Mouse (Mus musculus): ENCODE data around the gene Jag1.

Jag1 gene

GRCm38 (mm10) chr2:137099211-137099734 lies 17.2 kb downstream of the Jag1 start:
- DNase-seq (ENCODE audit: low spot score in 2 of 2) = no peak

- no peak for DNase-seq (ENCODE audit: low spot score in 2 of 2)
Measured at GRCm38 (mm10) chr2:137098269-137099035, 18.0 kb downstream of the Jag1 start.

GRCm38 (mm10) chr2:137096981-137097460 lies 19.4 kb downstream of the Jag1 start:
- DNase-seq (ENCODE audit: low spot score in 2 of 2) = no peak

GRCm38 (mm10) chr2:137094301-137094700 lies 22.1 kb downstream of the Jag1 start:
- no peak for DNase-seq (ENCODE audit: low spot score in 2 of 2)

GRCm38 (mm10) chr2:137093298-137093630 lies 23.2 kb downstream of the Jag1 start:
- no peak for DNase-seq (ENCODE audit: low spot score in 2 of 2)

GRCm38 (mm10) chr2:137092523-137093297 lies 23.7 kb downstream of the Jag1 start:
- DNase-seq (ENCODE audit: low spot score in 2 of 2) = no peak

- DNase-seq (ENCODE audit: low spot score in 2 of 2) = no peak
Measured at GRCm38 (mm10) chr2:137091766-137092522, 24.5 kb downstream of the Jag1 start.

- no peak for DNase-seq (ENCODE audit: low spot score in 2 of 2)
Measured at GRCm38 (mm10) chr2:137087705-137088104, 28.7 kb downstream of the Jag1 start.

GRCm38 (mm10) chr2:137086621-137087395 lies 29.6 kb downstream of the Jag1 start:
- DNase-seq (ENCODE audit: low spot score in 2 of 2) = no peak

- no peak for DNase-seq (ENCODE audit: low spot score in 2 of 2)
Measured at GRCm38 (mm10) chr2:137085257-137085656, 31.2 kb downstream of the Jag1 start.

GRCm38 (mm10) chr2:137082896-137083620 lies 33.4 kb downstream of the Jag1 start:
- no peak for DNase-seq (ENCODE audit: low spot score in 2 of 2)

GRCm38 (mm10) chr2:137081001-137081400 lies 35.4 kb downstream of the Jag1 start:
- no peak for DNase-seq (ENCODE audit: low spot score in 2 of 2)

- DNase-seq (ENCODE audit: low spot score in 2 of 2) = no peak
Measured at GRCm38 (mm10) chr2:137080468-137080867, 36.0 kb downstream of the Jag1 start.

GRCm38 (mm10) chr2:137079721-137080320 lies 36.6 kb downstream of the Jag1 start:
- DNase-seq (ENCODE audit: low spot score in 2 of 2) = no peak

- no peak for DNase-seq (ENCODE audit: low spot score in 2 of 2)
Measured at GRCm38 (mm10) chr2:137078771-137079170, 37.7 kb downstream of the Jag1 start.

- DNase-seq (ENCODE audit: low spot score in 2 of 2) = no peak
Measured at GRCm38 (mm10) chr2:137074313-137074620, 42.2 kb downstream of the Jag1 start.

- no peak for DNase-seq (ENCODE audit: low spot score in 2 of 2)
Measured at GRCm38 (mm10) chr2:137073473-137074312, 42.8 kb downstream of the Jag1 start.

- DNase-seq (ENCODE audit: low spot score in 2 of 2) = no peak
Measured at GRCm38 (mm10) chr2:137067479-137068110, 48.8 kb downstream of the Jag1 start.

- DNase-seq (ENCODE audit: low spot score in 2 of 2) = no peak
Measured at GRCm38 (mm10) chr2:137064513-137064912, 51.9 kb downstream of the Jag1 start.
